Mouse (Mus musculus) cerebellum, adult 2 months (tissue): ENCODE results near the gene Cgrrf1. TPM values are rescaled to one million over a fixed set of nuclear protein-coding genes. Genes with fewer than 3 reads are reported as not detected.

Source experiments
- DNase-seq, 2 experiments: peaks; one replicate each; pipeline ENCODE4 v3.0.0; 2021
- H3K27ac ChIP-seq: fragments of 200-500 bp; 2 replicates; pipeline ENCODE4 v1.5.1; 2012; ENCODE audit warnings: low read length, control low read depth, inconsistent platforms; ENCODE audit not compliant: insufficient read depth
- H3K27me3 ChIP-seq: fragments of 200-500 bp; 2 replicates; pipeline ENCODE4 v1.6.1; 2012; ENCODE audit warnings: inconsistent platforms, mild to moderate bottlenecking, low read length, moderate library complexity; ENCODE audit not compliant: control insufficient read depth, insufficient read depth
- H3K4me1 ChIP-seq: fragments of 200-500 bp; 2 replicates; pipeline ENCODE4 v1.6.1; 2011; ENCODE audit warnings: low read length; ENCODE audit not compliant: control insufficient read depth, insufficient read depth
- H3K4me3 ChIP-seq: fragments of 200-500 bp; replicated peaks from 2 replicates; pipeline ENCODE3; 2011; ENCODE audit warnings: mild to moderate bottlenecking, low read depth, low read length, control low read depth; ENCODE audit not compliant: insufficient read depth
- CTCF ChIP-seq: fragments of 200-500 bp; IDR thresholded peaks from 2 replicates; pipeline ENCODE4 v1.5.1; 2011; ENCODE audit warnings: low read depth, mild to moderate bottlenecking, control low read depth, low read length, moderate library complexity, borderline replicate concordance; ENCODE audit not compliant: insufficient read depth
- POLR2A ChIP-seq: fragments of 200-500 bp; IDR thresholded peaks from 2 replicates; pipeline ENCODE4 v1.6.1; 2011; ENCODE audit warnings: low read length, control low read depth, borderline replicate concordance; ENCODE audit not compliant: insufficient read depth
- WGBS: fragments of 180-500 bp; shearing (Covaris S2); methylation state at CpG from one replicate; pipeline ENCODE4 v1.1.7; 2018; 5-methylcytosine and 5-hydroxymethylcytosine counted together
- polyA plus RNA-seq: library from polyadenylated mRNA; depleted of rRNA; stranded (reverse); fragments of >200 nt; gene quantifications from 2 replicates; pipeline ENCODE4 v1.2.3, GENCODE M21; 2012

Gene Cgrrf1
- polyA plus RNA-seq, 1 experiment = 63.6 TPM

GRCm38 (mm10) chr14:46790303-46790702 is 41.6 kb upstream of the Cgrrf1 start:
- WGBS = 67% methylated on average over 4 of the region's 4 CpGs
- no peak for DNase-seq
- H3K4me3 ChIP-seq = no peak overlapping the region
- no peak for TF ChIP-seq POLR2A
- TF ChIP-seq CTCF = no peak
- no peaks in the 10 kb centered on the region for H3K27me3 ChIP-seq
- H3K4me1 ChIP-seq = peaks cover 2% of the 10 kb centered on the region; the same call in 1 of the 2 replicates
- no peak overlapping the region for H3K27ac ChIP-seq

GRCm38 (mm10) chr14:46790723-46791122 is 41.2 kb upstream of the Cgrrf1 start:
- TF ChIP-seq CTCF (no peak), POLR2A (no peak)
- Histone ChIP-seq H3K27me3 (no peaks in the 10 kb centered on the region), H3K4me3 (no peak overlapping the region), H3K4me1 (peaks cover 2% of the 10 kb centered on the region; the same call in 1 of the 2 replicates), H3K27ac (no peak overlapping the region)
- no peak for DNase-seq
- WGBS = 95% methylated on average over 6 of the region's 6 CpGs

DNA sequence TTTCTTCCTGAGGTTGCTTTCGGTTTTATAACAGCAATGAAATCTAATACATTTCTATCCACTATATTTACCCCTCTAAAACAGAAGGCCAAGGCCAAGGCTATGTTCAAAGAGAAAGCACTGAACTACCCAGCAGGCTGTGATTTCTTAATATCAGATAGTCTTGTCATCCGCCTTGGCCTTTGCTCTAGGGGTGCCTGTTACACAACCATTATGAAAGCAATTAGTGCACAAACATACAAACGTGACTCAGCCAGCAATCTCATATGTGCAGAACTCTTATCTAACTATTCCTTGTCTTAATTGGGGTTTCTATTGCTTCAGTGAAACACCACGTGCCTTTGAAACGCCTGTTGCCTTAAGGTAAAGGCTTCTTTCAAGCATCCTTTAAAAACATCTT is 37.8 kb upstream of the Cgrrf1 start:
- Histone ChIP-seq H3K4me1 (no peaks in the 10 kb centered on the region; the same call in 1 of the 2 replicates), H3K27ac (no peak overlapping the region), H3K4me3 (no peak overlapping the region), H3K27me3 (no peaks in the 10 kb centered on the region)
- TF ChIP-seq POLR2A (no peak), CTCF (no peak)
- WGBS = 90% methylated on average over 5 of the region's 5 CpGs
- DNase-seq = no peak

DNA sequence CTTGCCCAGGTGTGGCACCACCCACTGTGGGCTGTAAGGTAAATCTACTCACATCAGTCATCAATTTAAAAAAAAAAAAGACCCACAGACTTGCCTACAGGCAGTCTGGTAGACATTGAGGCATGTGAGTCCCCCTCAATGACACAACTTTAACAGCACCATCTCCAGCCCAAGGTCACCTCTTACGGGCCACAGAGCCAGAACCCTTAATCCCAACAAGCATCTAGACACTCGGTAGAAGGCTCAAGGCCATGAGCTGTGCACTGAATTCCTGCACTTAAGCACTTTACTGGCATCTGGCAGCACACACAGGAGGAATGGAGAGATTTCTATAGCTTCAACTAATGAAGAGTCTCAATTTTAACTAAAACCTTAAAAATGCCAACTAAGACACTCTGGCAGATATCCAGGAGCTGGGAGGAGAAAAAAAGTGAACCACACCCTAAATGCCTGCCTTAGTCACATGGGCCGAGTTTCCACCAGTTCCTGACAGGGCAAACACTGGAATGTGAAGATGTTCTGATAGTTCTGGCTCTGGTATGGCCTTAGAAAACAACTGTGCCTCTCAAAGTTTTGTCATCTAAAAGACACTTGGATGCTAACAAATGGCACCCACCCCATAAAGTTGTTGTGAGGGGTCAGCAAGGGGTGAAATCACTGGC is 31.1 kb upstream of the Cgrrf1 start:
- Histone ChIP-seq H3K4me1 (no peaks in the 10 kb centered on the region), H3K27ac (no peak overlapping the region), H3K4me3 (no peak overlapping the region), H3K27me3 (no peaks in the 10 kb centered on the region)
- no peak for DNase-seq
- WGBS = 90% methylated on average over 3 of the region's 3 CpGs
- TF ChIP-seq CTCF (no peak), POLR2A (no peak)

DNA sequence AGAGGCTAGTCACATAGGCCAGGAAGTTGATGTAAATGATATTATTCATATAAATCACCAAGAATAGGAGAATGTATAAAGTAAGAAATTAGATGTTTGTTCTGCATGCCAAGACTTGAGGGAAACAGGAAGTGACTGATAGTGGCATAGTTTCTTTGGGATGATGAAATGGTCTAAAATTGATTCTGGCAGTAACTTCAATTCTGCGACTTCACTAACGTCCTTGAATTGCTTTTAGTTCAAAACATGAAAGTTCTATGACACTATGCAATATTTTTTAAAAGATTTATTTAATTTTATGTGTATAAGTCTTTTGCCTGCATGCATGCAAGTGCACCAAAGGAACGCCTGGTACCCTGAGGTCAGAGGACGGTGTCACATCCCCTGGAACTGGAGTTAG is 28.7 kb upstream of the Cgrrf1 start:
- no peaks in the 10 kb centered on the region for H3K27me3 ChIP-seq
- H3K27ac ChIP-seq = no peak overlapping the region
- DNase-seq = no peak
- no peak overlapping the region for H3K4me3 ChIP-seq
- H3K4me1 ChIP-seq = no peaks in the 10 kb centered on the region
- 94% methylated on average over 4 of the region's 4 CpGs for WGBS
- TF ChIP-seq POLR2A (no peak), CTCF (no peak)

DNA sequence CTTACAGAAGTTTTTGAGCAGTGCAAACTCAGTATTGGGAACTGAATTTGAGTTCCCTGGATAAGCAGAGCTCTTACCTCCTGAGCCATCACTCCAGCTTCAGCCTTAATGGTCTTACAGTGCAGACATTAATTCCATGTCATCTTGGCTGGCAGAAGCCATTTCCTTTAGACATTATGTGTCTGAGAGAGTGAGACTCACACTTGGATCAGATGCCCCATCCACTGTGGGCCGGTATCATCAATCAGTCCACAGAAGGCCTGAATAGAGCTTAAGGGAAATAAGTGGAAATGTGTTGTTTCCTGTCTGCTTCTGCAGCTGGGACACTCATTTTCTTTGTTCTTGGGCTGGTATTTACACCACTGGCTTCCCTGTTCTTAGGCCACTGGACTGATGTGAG is 28.1 kb upstream of the Cgrrf1 start:
- DNase-seq = no peak
- TF ChIP-seq POLR2A (no peak), CTCF (no peak)
- no peak overlapping the region for H3K27ac ChIP-seq
- no peaks in the 10 kb centered on the region for H3K4me1 ChIP-seq
- H3K27me3 ChIP-seq = no peaks in the 10 kb centered on the region
- 93% methylated on average over 1 of the region's 1 CpGs for WGBS
- H3K4me3 ChIP-seq = no peak overlapping the region

DNA sequence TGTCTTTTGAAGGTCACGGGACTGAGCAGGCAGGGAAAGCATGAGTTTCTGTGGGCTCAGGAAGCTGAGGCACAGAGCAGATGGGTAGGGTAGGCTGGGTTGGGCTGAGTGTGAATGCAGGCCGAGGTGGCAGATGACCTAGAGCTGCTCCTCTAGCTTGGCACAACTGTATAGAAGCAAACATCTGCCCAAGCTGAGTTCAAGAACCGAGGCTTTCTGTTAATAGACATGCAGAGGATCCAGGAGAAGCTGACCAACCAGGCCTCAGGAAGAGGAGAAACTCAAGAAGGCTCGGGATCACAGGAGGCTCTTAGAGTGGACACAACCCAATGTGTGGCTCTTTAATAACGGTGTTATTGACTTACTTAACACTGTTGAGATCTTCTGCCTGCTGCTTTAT is 25.7 kb upstream of the Cgrrf1 start:
- DNase-seq = no peak
- no peak overlapping the region for H3K4me3 ChIP-seq
- no peaks in the 10 kb centered on the region for H3K4me1 ChIP-seq
- H3K27ac ChIP-seq = no peak overlapping the region
- no peaks in the 10 kb centered on the region for H3K27me3 ChIP-seq
- TF ChIP-seq POLR2A = no peak
- no peak for TF ChIP-seq CTCF
- WGBS = 76% methylated on average over 5 of the region's 5 CpGs

- no peak for TF ChIP-seq CTCF
- no peak for TF ChIP-seq POLR2A
- H3K4me3 ChIP-seq = no peak overlapping the region
- no peaks in the 10 kb centered on the region for H3K4me1 ChIP-seq
- DNase-seq = no peak
- WGBS = 59% methylated on average over 3 of the region's 3 CpGs
- no peaks in the 10 kb centered on the region for H3K27me3 ChIP-seq
- no peak overlapping the region for H3K27ac ChIP-seq
These were observed 24.0 kb upstream of the Cgrrf1 start for GRCm38 (mm10) chr14:46807927-46808326.
